Mouse (Mus musculus) heart, embryonic 10.5 days (tissue): ENCODE measurements at regions not wholly inside any gene's neighbourhood (a gene's known extent, or its start where the extent isn't known, plus 50 kb on each side); places are given as distances from the start of the nearest gene placed in this dataset.

Experiments
- DNase-seq: peaks from one replicate; pipeline ENCODE4 v3.0.0-alpha.2; 2017; ENCODE audit warnings: low spot score
- H3K27ac ChIP-seq: fragments of 300-500 bp; sonication (generic); 2 replicates; pipeline ENCODE4 v1.5.1; 2016; ENCODE audit warnings: mild to moderate bottlenecking
- H3K27me3 ChIP-seq: fragments of 300-500 bp; sonication (generic); 2 replicates; pipeline ENCODE4 v1.6.1; 2016; ENCODE audit warnings: mild to moderate bottlenecking; ENCODE audit not compliant: poor library complexity, insufficient read depth, severe bottlenecking
- H3K36me3 ChIP-seq: fragments of 300-500 bp; sonication (generic); 2 replicates; pipeline ENCODE4 v1.6.1; 2016; ENCODE audit warnings: mild to moderate bottlenecking, moderate library complexity
- H3K4me1 ChIP-seq: fragments of 300-500 bp; sonication (generic); 2 replicates; pipeline ENCODE4 v1.6.1; 2016; ENCODE audit warnings: mild to moderate bottlenecking
- H3K4me3 ChIP-seq: fragments of 300-500 bp; sonication (generic); 2 replicates; pipeline ENCODE4 v1.5.1; 2016; ENCODE audit warnings: mild to moderate bottlenecking, moderate library complexity
- H3K9me3 ChIP-seq: fragments of 300-500 bp; sonication (generic); 2 replicates; pipeline ENCODE4 v1.6.1; 2016; ENCODE audit warnings: mild to moderate bottlenecking, moderate library complexity
- WGBS: fragments of 180-500 bp; shearing (Covaris S2); methylation state at CpG from one replicate; pipeline ENCODE4 v1.1.7; 2016; 5-methylcytosine and 5-hydroxymethylcytosine counted together

DNA sequence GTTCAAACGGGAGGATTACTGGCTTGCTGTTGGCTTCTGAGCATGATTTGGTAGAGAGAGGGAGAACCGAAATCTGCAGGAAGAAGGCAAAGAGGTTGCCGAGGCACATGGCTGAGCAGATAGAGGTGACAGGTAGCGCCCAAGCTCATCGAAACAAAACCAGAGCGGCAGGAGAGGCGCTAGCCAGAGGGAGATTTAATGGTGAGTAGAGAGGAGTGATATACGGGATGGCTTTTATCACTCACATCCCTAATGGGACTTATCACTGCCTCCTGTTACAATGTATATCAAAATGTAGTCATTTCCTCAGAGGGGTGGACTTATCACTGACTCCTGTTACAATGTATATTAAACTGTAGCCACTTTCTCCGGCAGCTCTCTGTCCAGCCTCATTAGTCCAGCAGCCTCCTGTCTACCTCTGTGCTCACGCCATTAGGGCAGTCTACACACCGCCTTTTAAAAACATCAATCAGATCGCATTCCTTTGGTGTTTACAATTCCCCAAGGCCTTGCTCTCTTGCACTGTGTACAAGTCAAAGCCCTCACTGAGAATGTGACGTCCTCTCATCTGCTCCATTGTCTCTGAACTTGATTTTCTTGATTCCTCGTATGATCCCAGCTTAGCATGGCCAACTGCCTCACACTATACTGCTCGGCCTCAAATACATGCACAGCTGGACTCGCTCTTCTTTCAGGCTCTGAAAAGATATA, 59.0 kb upstream of the Ppm1h start:
- 0 out of 2 replicates have a peak, but pooled peaks cover 4% of the 10 kb centered on the region for H3K4me1 ChIP-seq
- no peaks in the 10 kb centered on the region for H3K9me3 ChIP-seq
- DNase-seq = no peak
- no peaks in the 10 kb centered on the region for H3K27me3 ChIP-seq
- H3K4me3 ChIP-seq = no peak overlapping the region
- WGBS = 62% methylated on average over 16 of the region's 16 CpGs
- no peaks in the 10 kb centered on the region for H3K36me3 ChIP-seq
- H3K27ac ChIP-seq = no peak overlapping the region
